ENCODE assay signal across 30 mouse cellular contexts in the genomic region with DNA sequence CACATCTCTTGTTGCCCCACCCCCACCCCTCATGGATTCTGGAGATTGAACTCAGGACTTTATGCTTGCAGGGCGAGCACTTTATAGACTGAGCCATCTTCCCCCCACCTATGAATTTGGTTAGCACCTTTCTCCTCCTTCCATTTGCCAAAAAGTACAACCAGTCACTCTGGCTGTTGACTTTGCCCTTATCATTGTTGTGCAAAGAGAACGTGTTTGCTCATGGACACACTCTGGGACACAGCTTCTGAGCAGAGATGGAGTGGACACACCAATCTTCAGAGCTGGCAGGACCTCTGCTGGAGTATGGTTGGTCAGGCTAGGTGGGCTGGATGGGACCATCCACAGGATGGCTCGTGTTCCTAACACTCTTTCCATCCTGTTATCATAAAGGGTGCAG.
"Had no signal": no experiment of that assay in that cellular context is flagged by ENCODE, and none has a peak within 500 bp of the region (broad histone marks: within the 10 kb centered on the region; RNA-seq: fewer than 3 reads in every experiment).

No protein-coding gene starts in this region.

- H3K27me3 ChIP-seq: liver, embryonic 15.5 days; midbrain, embryonic 15.5 days had no signal

- H3K27ac ChIP-seq: left cerebral cortex, adult 2 months; limb, embryonic 10.5 days; limb, embryonic 12.5 days; limb, embryonic 13.5 days; limb, embryonic 15.5 days; liver, embryonic 12.5 days; liver, embryonic 13.5 days; liver, embryonic 14.5 days; liver, embryonic 15.5 days; lung, embryonic 15.5 days; macrophage; midbrain, embryonic 10.5 days; midbrain, embryonic 12.5 days; midbrain, embryonic 13.5 days; midbrain, embryonic 15.5 days; neural tube, embryonic 12.5 days had no signal

- H3K4me2 ChIP-seq: limb, embryonic 12.5 days; limb, embryonic 13.5 days; limb, embryonic 15.5 days; liver, embryonic 12.5 days; liver, embryonic 13.5 days; liver, embryonic 15.5 days; lung, embryonic 14.5 days; lung, embryonic 15.5 days; midbrain, embryonic 11.5 days; midbrain, embryonic 12.5 days; midbrain, embryonic 13.5 days; midbrain, embryonic 15.5 days; neural tube, embryonic 12.5 days had no signal

- H3K9me3 ChIP-seq: limb, embryonic 10.5 days; limb, embryonic 12.5 days; limb, embryonic 13.5 days; limb, embryonic 15.5 days; liver, embryonic 12.5 days; liver, embryonic 13.5 days; liver, embryonic 15.5 days; lung, embryonic 15.5 days; midbrain, embryonic 10.5 days; midbrain, embryonic 12.5 days; midbrain, embryonic 13.5 days; midbrain, embryonic 15.5 days; neural tube, embryonic 12.5 days had no signal

- H3K36me3 ChIP-seq: limb, embryonic 10.5 days; limb, embryonic 12.5 days; limb, embryonic 13.5 days; limb, embryonic 15.5 days; liver, embryonic 12.5 days; liver, embryonic 13.5 days; liver, embryonic 15.5 days; lung, embryonic 15.5 days; midbrain, embryonic 10.5 days; midbrain, embryonic 12.5 days; midbrain, embryonic 13.5 days; midbrain, embryonic 15.5 days; neural tube, embryonic 12.5 days had no signal

- H3K4me1 ChIP-seq: liver, embryonic 12.5 days; liver, embryonic 13.5 days; liver, embryonic 15.5 days; lung, embryonic 15.5 days; megakaryocyte, embryonic 14.5 days had no signal

- H3K9ac ChIP-seq: limb, embryonic 12.5 days; limb, embryonic 13.5 days; limb, embryonic 15.5 days; liver, embryonic 12.5 days; liver, embryonic 13.5 days; liver, embryonic 14.5 days; liver, embryonic 15.5 days; lung, embryonic 14.5 days; lung, embryonic 15.5 days; midbrain, embryonic 12.5 days; midbrain, embryonic 13.5 days; midbrain, embryonic 15.5 days; neural tube, embryonic 12.5 days had no signal

- ATAC-seq: liver, embryonic 12.5 days; lung, postnatal 0 days; midbrain, embryonic 13.5 days; midbrain, embryonic 15.5 days; midbrain, embryonic 16.5 days had no signal

- DNase-seq: left cerebral cortex, postnatal 4 days; liver, embryonic 13.5 days; lung, adult 18-20 months; lung, adult 2 months; lung, embryonic 14.5 days; lung, postnatal 10 days; lung, postnatal 14 days; lung, postnatal 36 days; lung, postnatal 4 days; midbrain, embryonic 14.5 days had no signal

- H3K4me3 ChIP-seq: left cerebral cortex, adult 2 months; limb, embryonic 10.5 days; limb, embryonic 12.5 days; limb, embryonic 13.5 days; limb, embryonic 15.5 days; liver, embryonic 12.5 days; liver, embryonic 13.5 days; liver, embryonic 15.5 days; lung, embryonic 15.5 days; megakaryocyte, embryonic 14.5 days; midbrain, embryonic 10.5 days; midbrain, embryonic 12.5 days; midbrain, embryonic 13.5 days; midbrain, embryonic 15.5 days; myocyte; neural tube, embryonic 12.5 days had no signal
